8 mouse cellular contexts compared by ENCODE assay signal in the genomic region with DNA sequence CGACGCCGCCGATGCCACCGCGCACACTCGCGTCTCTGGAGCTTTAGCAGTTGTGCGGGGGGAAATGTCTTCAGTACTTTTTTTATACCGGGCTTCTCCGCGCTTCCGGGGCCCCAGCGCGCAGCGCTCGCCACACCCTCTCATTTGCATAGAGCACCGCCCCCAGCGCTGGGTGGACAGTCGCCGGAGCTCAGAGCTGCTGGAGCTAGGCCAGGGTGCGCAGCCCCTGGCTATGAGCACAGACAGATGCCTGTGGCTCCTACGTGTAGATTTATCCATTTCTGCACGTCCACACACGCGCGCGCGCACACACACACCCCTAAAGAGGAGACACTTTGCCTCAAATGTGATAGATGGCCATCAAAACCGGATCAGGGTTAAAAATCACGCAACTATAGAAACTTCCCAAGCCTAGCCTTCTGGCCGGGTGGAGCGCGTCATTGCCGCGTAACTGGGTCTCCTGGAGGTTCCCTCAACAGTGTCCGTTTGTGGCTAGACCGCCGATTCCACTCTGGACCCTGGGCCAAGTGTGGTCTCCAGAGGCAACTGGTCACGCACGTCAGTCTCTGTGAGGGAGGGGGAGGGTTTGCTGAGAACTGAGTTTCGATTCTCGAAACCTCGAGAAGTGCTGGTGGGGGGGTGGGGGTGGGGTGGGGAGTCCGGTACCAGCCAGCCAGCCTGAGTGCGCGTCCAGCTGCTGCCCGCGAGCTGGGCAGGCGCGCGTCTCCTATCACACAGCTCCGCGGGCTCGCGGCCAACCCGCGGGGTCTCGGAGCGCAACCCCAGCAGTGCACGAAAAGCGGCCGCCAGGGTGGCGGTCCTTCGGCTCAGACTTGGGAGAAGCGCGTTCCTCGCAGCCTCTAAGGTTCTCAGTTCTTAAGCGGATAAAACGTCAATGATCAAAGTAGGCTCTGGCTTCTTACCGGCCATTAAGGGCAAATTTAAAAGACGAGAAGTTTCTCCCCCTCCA. TPM values are rescaled to one million over a fixed set of nuclear protein-coding genes. Genes with fewer than 3 reads are reported as not detected.
DNase-seq lines count a peak whose midpoint lies in the region; ATAC-seq and TF ChIP-seq lines count a peak whose summit lies in the region.

A gene (minus strand): TSS at position 107 of the 970 bp plus-strand sequence.

- H3K4me3 ChIP-seq in ES-E14 (ENCODE audit: insufficient read depth in 1 of 2, low read depth in 1 of 2, low read length in 2 of 2, poor library complexity in 1 of 2, severe bottlenecking in 1 of 2), result peak within 1 kb of the TSS; percentile 73 to 87
- peak within 1 kb of the TSS; percentile 58 for H3K4me3 ChIP-seq in forebrain, postnatal 0 days (ENCODE audit: low read depth, low read length)
- H3K4me3 ChIP-seq in lung, embryonic 15.5 days, result peak within 1 kb of the TSS; percentile 67

- peak within 1 kb of the TSS; percentile 57 for H3K9ac ChIP-seq in ES-E14 (ENCODE audit: insufficient read depth, low read depth, low read length, poor library complexity, severe bottlenecking)
- peak within 1 kb of the TSS; percentile 46 for H3K9ac ChIP-seq in forebrain, postnatal 0 days
- H3K9ac ChIP-seq in lung, embryonic 15.5 days, result peak within 1 kb of the TSS; percentile 53

- peak within 1 kb of the TSS; percentile 98 for H3K4me2 ChIP-seq in forebrain, postnatal 0 days (ENCODE audit: low read depth)
- H3K4me2 ChIP-seq in lung, embryonic 15.5 days, result peak within 1 kb of the TSS; percentile 92

- no peaks in the 10 kb centered on the region; a peak in 1 of 4 replicates for H3K4me1 ChIP-seq in ES-E14 (ENCODE audit: control insufficient read depth in 2 of 2, insufficient read depth in 2 of 2, low read length in 2 of 2, poor library complexity in 1 of 2)
- no peaks in the 10 kb centered on the region for H3K4me1 ChIP-seq in forebrain, postnatal 0 days (ENCODE audit: insufficient read depth)
- peaks cover 7% of the 10 kb centered on the region; the same call in 1 of the 2 replicates for H3K4me1 ChIP-seq in lung, embryonic 15.5 days

- 2% methylated on average over 72 of the region's 72 CpGs for WGBS in forebrain, postnatal 0 days
- under 1% methylated on average over 72 of the region's 72 CpGs for WGBS in lung, embryonic 15.5 days

- H3K9me3 ChIP-seq in ES-E14 (ENCODE audit: control insufficient read depth, insufficient read depth, low read depth, low read length), result no peaks in the 10 kb centered on the region
- H3K9me3 ChIP-seq in forebrain, postnatal 0 days (ENCODE audit: low read length), result no peaks in the 10 kb centered on the region
- H3K9me3 ChIP-seq in lung, embryonic 15.5 days, result no peaks in the 10 kb centered on the region

- H3K27ac ChIP-seq in ES-E14 (ENCODE audit: insufficient read depth, low read depth, low read length, poor library complexity, severe bottlenecking), result no peak within 1 kb of the TSS
- peak within 1 kb of the TSS; percentile 45; the same call in 1 of the 2 replicates for H3K27ac ChIP-seq in forebrain, postnatal 0 days (ENCODE audit: low read depth, low read length)
- peak within 1 kb of the TSS; percentile 69 for H3K27ac ChIP-seq in lung, embryonic 15.5 days

- in situ Hi-C loops in ES-E14 (cut with MboI; ENCODE audit: low sequenced_read_pairs in 2 of 2, unreplicated experiment in 2 of 2), result no loop called here

- no peak for TF ChIP-seq CTCF in forebrain, postnatal 0 days (IDR thresholded peaks at IDR 0.05; ENCODE audit: low read depth)

- peaks cover 8% of the 10 kb centered on the region; the same call in 1 of the 2 replicates for H3K27me3 ChIP-seq in forebrain, postnatal 0 days (ENCODE audit: insufficient read depth, low read length)
- H3K27me3 ChIP-seq in lung, embryonic 15.5 days, result peaks cover 6% of the 10 kb centered on the region; the same call in 1 of the 2 replicates

- ATAC-seq in forebrain, postnatal 0 days, result peak; percentile 76
- ATAC-seq in lung, embryonic 15.5 days (ENCODE audit: borderline replicate concordance, extremely low read depth, low FRiP score, low TSS enrichment), result peak; percentile 93
- peak; percentile 73 for ATAC-seq in neutrophil, adult 5-6 weeks (ENCODE audit: extremely low read depth, insufficient number of reproducible peaks, low FRiP score, poor library complexity, severe bottlenecking)

- no peaks in the 10 kb centered on the region for H3K36me3 ChIP-seq in ES-E14 (ENCODE audit: control insufficient read depth, insufficient read depth, low read length, poor library complexity, severe bottlenecking)
- no peaks in the 10 kb centered on the region for H3K36me3 ChIP-seq in forebrain, postnatal 0 days (ENCODE audit: insufficient read depth)
- H3K36me3 ChIP-seq in lung, embryonic 15.5 days, result no peaks in the 10 kb centered on the region

- DNase-seq in ES-E14 (ENCODE audit: low read depth, low spot score), result peak; percentile 45
- DNase-seq in c-Kit-positive CD71-positive TER-119-positive erythroid progenitor cells, embryonic 14.5 days (ENCODE audit: low spot score), result peak; percentile 71
- DNase-seq in forebrain, postnatal 0 days, result peak; percentile 65
- peak; percentile 91 for DNase-seq in heart, postnatal 4 days
- peak; percentile 25 for DNase-seq in layer of hippocampus, adult 9-10 months (ENCODE audit: low spot score)
- peak; percentile 51 to 57 for DNase-seq in thymus, adult 18-20 months

TF ChIP-seq in ES-E14, 5 proteins besides CTCF, POLR2A, EP300 and RAD21:
- TF ChIP-seq CHD2 (IDR thresholded peaks at IDR 0.05; ENCODE audit: low read depth, low read length) (no peak), ZNF384 (IDR thresholded peaks at IDR 0.05; ENCODE audit: low read depth, low read length) (no peak), MAFK (IDR thresholded peaks at IDR 0.05; ENCODE audit: insufficient read depth, low read depth, low read length) (no peak)

RNA-seq across cellular contexts. Expression of the gene that starts here (rescaled TPM):
- 0.53 and 1.5 TPM in 2 replicates for total RNA-seq in ES-E14 (2012; rRNA removed)
- 2.6 and 6.0 TPM in 2 replicates for total RNA-seq in forebrain, postnatal 0 days (2014; rRNA removed)
- 1.1 and 2.1 TPM in 2 replicates for polyA plus RNA-seq in forebrain, postnatal 0 days (2015; fragmentation: Nextera tagmentation; extraction: Ambion mirVana)
- total RNA-seq in heart, postnatal 4 days (2021), result 10 to 100 TPM; 23.2 to 26.2 TPM
- 8.5 and 9.1 TPM in 2 replicates for polyA plus RNA-seq in lung, embryonic 15.5 days (2015; fragmentation: Nextera tagmentation; extraction: Ambion mirVana)
- total RNA-seq in neutrophil, adult 5-6 weeks (2017), result 36.3 and 39.3 TPM in 2 replicates

Comparison
In these comparisons a context has a peak if more than half of its experiments do, and no peak if none do; other contexts are left out.
1. DNase-seq: peak in every context shown above with its lines; median percentile 91 in heart, postnatal 4 days; 71 in c-Kit-positive CD71-positive TER-119-positive erythroid progenitor cells, embryonic 14.5 days; 65 in forebrain, postnatal 0 days; 54 in thymus, adult 18-20 months; 45 in ES-E14; 25 in layer of hippocampus, adult 9-10 months.